Mouse (Mus musculus): ENCODE data around the gene Ccdc184. TPM values are rescaled to one million over a fixed set of nuclear protein-coding genes. Genes with fewer than 3 reads are reported as not detected.
A peak's percentile ranks its signal among the peaks of the same experiment; 100 is the strongest.

The Ccdc184 gene
- polyA plus RNA-seq, 1 experiment from 2014 or later, result 15.9 TPM

GRCm38 (mm10) chr15:98181856-98182570 is 15.1 kb downstream of the Ccdc184 start:
- Histone ChIP-seq H3K36me3 (replicated peaks) (no peaks in the 10 kb centered on the region), H3K4me1 (peaks cover 7% of the 10 kb centered on the region), H3K9ac (no peak overlapping the region), H3K9me3 (no peaks in the 10 kb centered on the region), H3K4me3 (replicated peaks) (no peak overlapping the region), H3K4me2 (no peak overlapping the region), H3K27ac (no peak overlapping the region), H3K27me3 (peaks cover 14% of the 10 kb centered on the region; the same call in 1 of the 2 replicates)
- 76% methylated on average over 12 of the region's 12 CpGs for WGBS
- ATAC-seq (ENCODE audit: low FRiP score), result 0 out of 2 replicates have a peak, but pooled peaks have one; percentile 3

- Histone ChIP-seq H3K4me2 (no peak overlapping the region), H3K9me3 (no peaks in the 10 kb centered on the region), H3K9ac (no peak overlapping the region), H3K4me1 (peaks cover 7% of the 10 kb centered on the region), H3K27ac (no peak overlapping the region), H3K36me3 (replicated peaks) (no peaks in the 10 kb centered on the region), H3K4me3 (replicated peaks) (no peak overlapping the region), H3K27me3 (no peaks in the 10 kb centered on the region)
- no peak for ATAC-seq (ENCODE audit: low FRiP score)
- 74% methylated on average over 4 of the region's 4 CpGs for WGBS
These were observed 17.5 kb downstream of the Ccdc184 start for GRCm38 (mm10) chr15:98184456-98184855.

- Histone ChIP-seq H3K4me1 (no peaks in the 10 kb centered on the region), H3K9me3 (no peaks in the 10 kb centered on the region), H3K36me3 (replicated peaks) (no peaks in the 10 kb centered on the region), H3K4me3 (replicated peaks) (no peak within 1 kb of the TSS), H3K4me2 (no peak within 1 kb of the TSS), H3K27ac (no peak within 1 kb of the TSS), H3K9ac (no peak within 1 kb of the TSS), H3K27me3 (no peaks in the 10 kb centered on the region)
- ATAC-seq (ENCODE audit: low FRiP score), result no peak
- WGBS, result 75% methylated on average over 3 of the region's 3 CpGs
These were observed 28.5 kb downstream of the Ccdc184 start, which contains the start of gene Olfr288 for GRCm38 (mm10) chr15:98195442-98195841. Olfr288 (minus strand) TSS chr15:98195542.

- WGBS, result 83% methylated on average over 7 of the region's 7 CpGs
- no peak for ATAC-seq (ENCODE audit: low FRiP score)
- Histone ChIP-seq H3K4me3 (replicated peaks) (no peak overlapping the region), H3K27me3 (no peaks in the 10 kb centered on the region), H3K9me3 (no peaks in the 10 kb centered on the region), H3K4me2 (no peak overlapping the region), H3K36me3 (replicated peaks) (no peaks in the 10 kb centered on the region), H3K27ac (no peak overlapping the region), H3K9ac (no peak overlapping the region), H3K4me1 (no peaks in the 10 kb centered on the region)
These were observed 42.7 kb downstream of the Ccdc184 start for GRCm38 (mm10) chr15:98209676-98210075.

GRCm38 (mm10) chr15:98213336-98213870 is 46.4 kb downstream of the Ccdc184 start:
- Histone ChIP-seq H3K27ac (no peak overlapping the region), H3K4me2 (no peak overlapping the region), H3K27me3 (no peaks in the 10 kb centered on the region), H3K9me3 (no peaks in the 10 kb centered on the region), H3K4me1 (no peaks in the 10 kb centered on the region), H3K9ac (no peak overlapping the region), H3K36me3 (replicated peaks) (no peaks in the 10 kb centered on the region), H3K4me3 (replicated peaks) (no peak overlapping the region)
- WGBS, result 82% methylated on average over 5 of the region's 5 CpGs
- ATAC-seq (ENCODE audit: low FRiP score), result no peak

GRCm38 (mm10) chr15:98214130-98214529 is 47.2 kb downstream of the Ccdc184 start:
- 74% methylated on average over 5 of the region's 5 CpGs for WGBS
- H3K36me3 ChIP-seq (replicated peaks), result no peaks in the 10 kb centered on the region
- H3K27ac ChIP-seq, result no peak overlapping the region
- H3K27me3 ChIP-seq, result no peaks in the 10 kb centered on the region
- H3K9ac ChIP-seq, result no peak overlapping the region
- no peak overlapping the region for H3K4me3 ChIP-seq (replicated peaks)
- H3K9me3 ChIP-seq, result no peaks in the 10 kb centered on the region
- H3K4me1 ChIP-seq, result no peaks in the 10 kb centered on the region
- no peak for ATAC-seq (ENCODE audit: low FRiP score)
- H3K4me2 ChIP-seq, result no peak overlapping the region

Other genes with a start within 250 kb of the Ccdc184 start
- gene Tmem106c, start 203.0 kb upstream of the Ccdc184 start, polyA plus RNA-seq (2016; fragmentation: Nextera tagmentation; extraction: Ambion mirVana), result 41.5 and 44.9 TPM in 2 replicates
- 112 and 122 TPM in 2 replicates for gene Col2a1, start 162.5 kb upstream of the Ccdc184 start, polyA plus RNA-seq (2016; fragmentation: Nextera tagmentation; extraction: Ambion mirVana)
- 52.5 and 56.6 TPM in 2 replicates for gene Pfkm, start 74.6 kb upstream of the Ccdc184 start, polyA plus RNA-seq (2016; fragmentation: Nextera tagmentation; extraction: Ambion mirVana)
- gene Senp1, start 73.4 kb upstream of the Ccdc184 start, polyA plus RNA-seq (2016; fragmentation: Nextera tagmentation; extraction: Ambion mirVana), result 39.6 and 44.3 TPM in 2 replicates
- 38.4 and 44.8 TPM in 2 replicates for gene Asb8, start 1.5 kb upstream of the Ccdc184 start, polyA plus RNA-seq (2016; fragmentation: Nextera tagmentation; extraction: Ambion mirVana)
- not detected in 2 replicates for gene Olfr288, start 28.4 kb downstream of the Ccdc184 start, polyA plus RNA-seq (2016; fragmentation: Nextera tagmentation; extraction: Ambion mirVana)
- gene Gm44579, start 53.8 kb downstream of the Ccdc184 start, polyA plus RNA-seq (2016; fragmentation: Nextera tagmentation; extraction: Ambion mirVana), result not detected in 2 replicates
- not detected in 2 replicates for gene Olfr287, start 53.9 kb downstream of the Ccdc184 start, polyA plus RNA-seq (2016; fragmentation: Nextera tagmentation; extraction: Ambion mirVana)
- not detected in 2 replicates for gene Olfr286, start 67.3 kb downstream of the Ccdc184 start, polyA plus RNA-seq (2016; fragmentation: Nextera tagmentation; extraction: Ambion mirVana)
- not detected in 2 replicates for gene H1fnt, start 90.1 kb downstream of the Ccdc184 start, polyA plus RNA-seq (2016; fragmentation: Nextera tagmentation; extraction: Ambion mirVana)
- 2.4 and 2.8 TPM in 2 replicates for gene Zfp641, start 129.0 kb downstream of the Ccdc184 start, polyA plus RNA-seq (2016; fragmentation: Nextera tagmentation; extraction: Ambion mirVana)
- gene Olfr285, start 150.2 kb downstream of the Ccdc184 start, polyA plus RNA-seq (2016; fragmentation: Nextera tagmentation; extraction: Ambion mirVana), result not detected in 2 replicates
- gene Olfr284, start 173.8 kb downstream of the Ccdc184 start, polyA plus RNA-seq (2016; fragmentation: Nextera tagmentation; extraction: Ambion mirVana), result not detected in 2 replicates
- gene Olfr283, start 213.8 kb downstream of the Ccdc184 start, polyA plus RNA-seq (2016; fragmentation: Nextera tagmentation; extraction: Ambion mirVana), result 0.08 TPM in 1 of 2 replicates, not detected in the other

Measured in forebrain, embryonic 12.5 days (tissue).